Mouse (Mus musculus): ENCODE results near the gene Camkv. TPM values are rescaled to one million over a fixed set of nuclear protein-coding genes. Genes with fewer than 3 reads are reported as not detected.

The Camkv gene
- polyA plus RNA-seq, 1 experiment from 2014 or later: 16.7 TPM

DNA sequence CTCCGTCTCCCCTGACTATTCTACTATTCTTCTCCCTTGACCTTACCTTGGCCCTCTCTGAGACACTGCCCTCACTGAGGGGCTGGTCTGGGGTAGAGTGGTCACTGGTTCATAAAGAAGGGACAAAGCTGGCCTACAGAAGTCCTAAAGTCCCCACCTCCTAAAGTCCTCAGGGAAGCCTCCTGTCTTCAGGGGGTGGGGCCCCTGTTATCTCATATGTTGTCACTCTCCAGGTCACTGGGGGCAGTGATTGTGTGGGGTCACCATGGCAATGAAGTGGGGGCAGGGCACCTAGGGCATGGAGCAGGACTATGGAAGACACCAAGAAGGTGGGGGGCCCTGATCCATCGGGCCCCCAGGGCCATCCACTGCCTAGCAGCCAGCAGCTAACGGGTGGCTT is 7.3 kb upstream of the Camkv start, which contains the start of gene Actl11:
Actl11 (plus strand) TSS at position 301 of the 400 bp plus-strand sequence.
- ATAC-seq (ENCODE audit: low FRiP score, low TSS enrichment): no peak
- Histone ChIP-seq H3K27ac (replicated peaks; ENCODE audit: low read depth, low read length) (no peak within 1 kb of the TSS), H3K9ac (replicated peaks; ENCODE audit: low read length) (no peak within 1 kb of the TSS), H3K4me2 (ENCODE audit: low read length) (no peak within 1 kb of the TSS), H3K4me3 (replicated peaks; ENCODE audit: low read depth, low read length) (no peak within 1 kb of the TSS), H3K27me3 (ENCODE audit: control insufficient read depth, insufficient read depth, low read length) (no peaks in the 10 kb centered on the region), H3K36me3 (ENCODE audit: control insufficient read depth, insufficient read depth, low read length) (no peaks in the 10 kb centered on the region), H3K4me1 (ENCODE audit: control insufficient read depth, insufficient read depth, low read length) (peaks cover 18% of the 10 kb centered on the region), H3K9me3 (ENCODE audit: control insufficient read depth, low read length) (no peaks in the 10 kb centered on the region)
- DNase-seq: no peak
- 75% methylated on average over 3 of the region's 3 CpGs for WGBS

DNA sequence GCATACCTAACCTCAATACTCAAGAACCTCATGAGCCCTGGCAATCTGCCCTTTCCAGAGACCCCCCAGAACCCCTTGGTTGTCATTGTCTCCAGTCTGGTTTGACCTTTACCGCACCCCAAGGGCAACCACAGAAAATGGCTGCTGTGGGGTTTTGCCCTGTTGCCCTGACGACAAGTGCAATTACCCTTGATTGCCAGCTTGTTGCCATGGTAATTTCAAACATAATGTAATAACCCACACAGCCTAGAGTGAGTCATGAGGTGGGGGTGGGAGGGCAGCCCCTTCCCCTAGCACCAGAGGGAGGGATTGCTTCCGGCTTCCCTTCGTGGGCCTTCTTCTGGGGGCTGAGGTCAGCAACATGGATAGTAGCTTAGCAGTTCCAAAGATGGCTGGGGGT is 3.3 kb upstream of the Camkv start:
- no peaks in the 10 kb centered on the region for H3K27me3 ChIP-seq (ENCODE audit: control insufficient read depth, insufficient read depth, low read length)
- ATAC-seq (ENCODE audit: low FRiP score, low TSS enrichment) (no peak), DNase-seq (no peak)
- H3K4me2 ChIP-seq (ENCODE audit: low read length): no peak overlapping the region
- H3K36me3 ChIP-seq (ENCODE audit: control insufficient read depth, insufficient read depth, low read length): no peaks in the 10 kb centered on the region
- H3K4me3 ChIP-seq (replicated peaks; ENCODE audit: low read depth, low read length): no peak overlapping the region
- no peak overlapping the region for H3K27ac ChIP-seq (replicated peaks; ENCODE audit: low read depth, low read length)
- H3K4me1 ChIP-seq (ENCODE audit: control insufficient read depth, insufficient read depth, low read length): peaks cover 16% of the 10 kb centered on the region; the same call in 1 of the 2 replicates
- no peaks in the 10 kb centered on the region for H3K9me3 ChIP-seq (ENCODE audit: control insufficient read depth, low read length)
- H3K9ac ChIP-seq (replicated peaks; ENCODE audit: low read length): no peak overlapping the region
- 81% methylated on average over 4 of the region's 4 CpGs for WGBS

DNA sequence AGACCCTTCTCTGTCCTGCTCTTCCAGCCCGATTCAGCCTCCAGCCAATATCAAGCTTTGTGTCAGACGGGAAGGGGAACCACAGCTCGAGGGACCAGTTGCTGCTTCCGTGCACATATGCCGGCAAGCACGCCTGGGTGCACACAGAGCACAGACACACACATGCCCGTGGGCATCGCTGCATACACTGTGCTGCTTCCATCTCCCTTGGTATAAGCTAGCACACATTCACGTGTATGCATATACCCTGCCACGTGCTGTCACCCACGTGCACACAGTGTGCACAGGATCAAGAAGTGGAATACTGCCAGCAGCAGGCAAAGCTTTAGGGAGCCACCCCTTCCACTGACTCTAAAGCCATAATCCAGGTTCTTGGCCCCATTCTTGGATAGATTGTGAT is 1.3 kb upstream of the Camkv start:
- no peaks in the 10 kb centered on the region for H3K9me3 ChIP-seq (ENCODE audit: control insufficient read depth, low read length)
- 86% methylated on average over 11 of the region's 11 CpGs for WGBS
- H3K9ac ChIP-seq (replicated peaks; ENCODE audit: low read length): no peak overlapping the region
- no peaks in the 10 kb centered on the region for H3K36me3 ChIP-seq (ENCODE audit: control insufficient read depth, insufficient read depth, low read length)
- peaks cover 16% of the 10 kb centered on the region; the same call in 1 of the 2 replicates for H3K4me1 ChIP-seq (ENCODE audit: control insufficient read depth, insufficient read depth, low read length)
- H3K4me2 ChIP-seq (ENCODE audit: low read length): no peak overlapping the region
- DNase-seq (no peak), ATAC-seq (ENCODE audit: low FRiP score, low TSS enrichment) (no peak)
- no peaks in the 10 kb centered on the region for H3K27me3 ChIP-seq (ENCODE audit: control insufficient read depth, insufficient read depth, low read length)
- H3K4me3 ChIP-seq (replicated peaks; ENCODE audit: low read depth, low read length): no peak overlapping the region
- H3K27ac ChIP-seq (replicated peaks; ENCODE audit: low read depth, low read length): no peak overlapping the region

DNA sequence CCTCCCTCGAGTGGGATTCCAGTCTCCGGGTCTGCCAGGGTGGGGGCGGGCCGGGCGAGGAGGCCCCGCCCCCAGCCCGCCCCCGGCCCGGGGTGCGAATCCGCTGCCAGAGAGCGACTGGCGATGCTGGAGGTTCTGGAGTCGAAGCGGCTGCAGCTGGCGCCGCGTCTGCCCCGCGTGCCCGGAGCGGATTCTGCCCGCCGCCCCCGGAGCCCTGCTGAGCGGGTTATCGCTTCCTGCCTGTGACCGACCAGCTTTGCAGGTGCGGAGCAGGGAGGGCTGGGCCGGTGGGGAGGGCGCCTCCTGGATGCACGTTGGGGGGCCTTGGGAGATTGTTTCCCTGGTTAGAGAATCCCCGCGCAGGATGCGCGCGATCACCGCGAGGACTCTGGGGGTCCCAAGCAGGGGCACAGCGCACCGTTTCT is 328 bp downstream of the Camkv start:
- Histone ChIP-seq H3K9me3 (ENCODE audit: control insufficient read depth, low read length) (no peaks in the 10 kb centered on the region), H3K4me1 (ENCODE audit: control insufficient read depth, insufficient read depth, low read length) (peaks cover 16% of the 10 kb centered on the region; the same call in 1 of the 2 replicates), H3K4me2 (ENCODE audit: low read length) (peak overlapping the region; percentile 86), H3K27me3 (ENCODE audit: control insufficient read depth, insufficient read depth, low read length) (no peaks in the 10 kb centered on the region), H3K36me3 (ENCODE audit: control insufficient read depth, insufficient read depth, low read length) (no peaks in the 10 kb centered on the region), H3K4me3 (replicated peaks; ENCODE audit: low read depth, low read length) (peak overlapping the region; percentile 50), H3K27ac (replicated peaks; ENCODE audit: low read depth, low read length) (no peak overlapping the region), H3K9ac (replicated peaks; ENCODE audit: low read length) (peak overlapping the region; percentile 66)
- peak; percentile 66 for DNase-seq
- peak; percentile 53; the same call in 1 of the 2 replicates for ATAC-seq (ENCODE audit: low FRiP score, low TSS enrichment)
- under 1% methylated on average over 41 of the region's 41 CpGs for WGBS

DNA sequence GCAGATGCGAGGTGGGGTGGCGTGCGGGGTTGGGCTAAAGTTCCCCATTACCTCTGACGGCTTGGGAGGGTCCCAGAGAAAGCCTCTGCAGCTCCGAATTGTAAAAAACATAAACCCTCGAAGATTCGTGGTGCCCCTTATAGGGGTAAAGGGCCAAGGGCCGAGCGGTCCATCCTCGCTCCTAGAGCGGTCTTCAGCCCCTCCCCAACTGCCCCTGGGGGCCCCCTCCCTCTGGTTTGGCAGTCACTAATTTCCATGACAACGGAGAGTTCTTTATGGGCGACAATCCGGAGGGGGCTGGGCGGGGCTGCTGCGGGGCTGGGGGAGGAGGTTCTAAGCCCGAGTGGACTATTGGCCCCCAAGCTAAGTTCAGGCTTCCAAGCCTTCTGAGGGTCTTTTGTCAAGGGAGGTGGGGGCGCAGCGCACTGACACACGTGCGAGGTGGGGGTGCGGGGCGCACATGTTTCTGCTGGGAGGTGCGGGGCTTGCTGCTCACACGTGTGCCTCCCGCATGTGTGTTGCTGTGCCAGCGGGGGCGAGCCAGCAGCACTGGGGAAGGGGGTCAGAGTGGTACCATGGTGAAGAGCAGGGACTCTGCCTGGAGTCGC is 845 bp downstream of the Camkv start:
- Histone ChIP-seq H3K4me2 (ENCODE audit: low read length) (peak overlapping the region; percentile 86), H3K27me3 (ENCODE audit: control insufficient read depth, insufficient read depth, low read length) (no peaks in the 10 kb centered on the region), H3K36me3 (ENCODE audit: control insufficient read depth, insufficient read depth, low read length) (no peaks in the 10 kb centered on the region), H3K9me3 (ENCODE audit: control insufficient read depth, low read length) (no peaks in the 10 kb centered on the region), H3K27ac (replicated peaks; ENCODE audit: low read depth, low read length) (no peak overlapping the region), H3K4me3 (replicated peaks; ENCODE audit: low read depth, low read length) (peak overlapping the region; percentile 50), H3K4me1 (ENCODE audit: control insufficient read depth, insufficient read depth, low read length) (peaks cover 16% of the 10 kb centered on the region; the same call in 1 of the 2 replicates), H3K9ac (replicated peaks; ENCODE audit: low read length) (peak overlapping the region; percentile 66)
- peak; percentile 54 for DNase-seq
- ATAC-seq (ENCODE audit: low FRiP score, low TSS enrichment): peak; percentile 64; the same call in 1 of the 2 replicates
- under 1% methylated on average over 29 of the region's 29 CpGs for WGBS

DNA sequence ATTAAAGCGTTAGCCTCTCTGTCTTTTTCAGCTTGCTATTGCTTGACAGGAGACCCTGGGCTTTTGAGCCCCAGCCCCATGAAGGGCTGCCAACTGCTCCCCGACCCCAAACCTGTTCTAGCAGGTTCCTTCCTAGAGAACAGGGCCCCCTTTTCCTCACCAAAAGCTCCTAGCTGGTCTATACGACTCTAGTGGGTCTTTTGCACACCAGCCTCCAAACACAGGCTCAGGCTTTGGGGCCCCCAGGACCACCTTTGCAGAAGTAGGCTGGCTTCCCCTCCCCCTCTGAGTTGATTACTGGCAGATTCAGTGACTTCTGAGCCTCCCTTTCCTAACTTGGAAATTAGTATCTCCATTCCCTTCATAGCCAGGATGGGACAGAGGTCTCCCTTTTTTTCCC is 1.4 kb downstream of the Camkv start:
- peaks cover 16% of the 10 kb centered on the region; the same call in 1 of the 2 replicates for H3K4me1 ChIP-seq (ENCODE audit: control insufficient read depth, insufficient read depth, low read length)
- H3K36me3 ChIP-seq (ENCODE audit: control insufficient read depth, insufficient read depth, low read length): no peaks in the 10 kb centered on the region
- no peaks in the 10 kb centered on the region for H3K9me3 ChIP-seq (ENCODE audit: control insufficient read depth, low read length)
- H3K27ac ChIP-seq (replicated peaks; ENCODE audit: low read depth, low read length): no peak overlapping the region
- H3K9ac ChIP-seq (replicated peaks; ENCODE audit: low read length): peak overlapping the region; percentile 66; the same call in 1 of the 2 replicates
- peak overlapping the region; percentile 86 for H3K4me2 ChIP-seq (ENCODE audit: low read length)
- DNase-seq (peak; percentile 14), ATAC-seq (ENCODE audit: low FRiP score, low TSS enrichment) (no peak)
- H3K27me3 ChIP-seq (ENCODE audit: control insufficient read depth, insufficient read depth, low read length): no peaks in the 10 kb centered on the region
- peak overlapping the region; percentile 50 for H3K4me3 ChIP-seq (replicated peaks; ENCODE audit: low read depth, low read length)
- 6% methylated on average over 3 of the region's 3 CpGs for WGBS

DNA sequence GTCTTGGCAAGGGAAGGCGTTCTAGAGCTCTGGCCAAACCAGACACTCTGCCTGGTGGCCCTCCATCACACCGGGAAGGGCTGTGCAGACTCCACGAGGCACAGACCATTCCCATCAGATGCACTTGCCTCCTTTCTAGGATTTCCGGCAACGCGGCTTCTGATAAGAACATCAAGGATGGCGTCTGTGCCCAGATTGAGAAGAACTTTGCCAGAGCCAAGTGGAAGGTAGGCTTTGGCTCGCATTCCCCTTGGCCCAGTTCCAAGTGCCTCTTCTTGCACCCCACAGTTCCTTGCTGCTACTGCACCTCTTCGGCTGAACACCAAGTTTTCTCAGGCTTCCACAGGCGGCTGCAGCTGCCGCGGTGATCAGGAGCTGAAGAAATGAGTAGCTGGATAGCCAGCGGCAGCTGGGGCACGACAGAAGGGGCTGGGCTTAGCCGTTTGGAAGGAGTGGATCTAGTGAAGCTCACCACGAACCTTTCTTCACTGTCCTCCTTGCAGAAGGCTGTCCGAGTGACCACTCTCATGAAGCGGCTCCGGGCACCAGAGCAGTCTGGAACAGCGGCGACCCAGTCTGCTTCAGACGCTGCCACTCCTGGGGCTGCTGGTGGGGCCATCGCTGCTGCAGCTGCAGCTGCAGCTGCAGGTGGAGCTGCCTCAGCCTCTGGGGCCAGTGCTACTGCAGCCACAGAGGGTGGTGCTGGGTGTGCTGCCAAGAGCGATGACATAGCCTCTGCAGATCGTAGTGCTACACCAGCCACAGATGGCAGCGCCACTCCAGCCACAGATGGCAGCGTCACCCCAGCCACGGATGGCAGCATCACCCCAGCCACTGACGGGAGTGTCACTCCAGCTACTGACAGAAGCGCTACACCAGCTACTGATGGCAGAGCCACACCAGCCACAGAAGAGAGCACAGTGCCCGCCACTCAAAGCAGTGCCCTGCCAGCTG is 12.0 kb downstream of the Camkv start:
- Histone ChIP-seq H3K27me3 (ENCODE audit: control insufficient read depth, insufficient read depth, low read length) (no peaks in the 10 kb centered on the region), H3K4me1 (ENCODE audit: control insufficient read depth, insufficient read depth, low read length) (peaks cover 8% of the 10 kb centered on the region), H3K27ac (replicated peaks; ENCODE audit: low read depth, low read length) (no peak overlapping the region), H3K9me3 (ENCODE audit: control insufficient read depth, low read length) (no peaks in the 10 kb centered on the region), H3K36me3 (ENCODE audit: control insufficient read depth, insufficient read depth, low read length) (no peaks in the 10 kb centered on the region), H3K4me2 (ENCODE audit: low read length) (no peak overlapping the region), H3K9ac (replicated peaks; ENCODE audit: low read length) (no peak overlapping the region), H3K4me3 (replicated peaks; ENCODE audit: low read depth, low read length) (no peak overlapping the region)
- DNase-seq: no peak
- ATAC-seq (ENCODE audit: low FRiP score, low TSS enrichment): no peak
- WGBS: 92% methylated on average over 31 of the region's 31 CpGs

DNA sequence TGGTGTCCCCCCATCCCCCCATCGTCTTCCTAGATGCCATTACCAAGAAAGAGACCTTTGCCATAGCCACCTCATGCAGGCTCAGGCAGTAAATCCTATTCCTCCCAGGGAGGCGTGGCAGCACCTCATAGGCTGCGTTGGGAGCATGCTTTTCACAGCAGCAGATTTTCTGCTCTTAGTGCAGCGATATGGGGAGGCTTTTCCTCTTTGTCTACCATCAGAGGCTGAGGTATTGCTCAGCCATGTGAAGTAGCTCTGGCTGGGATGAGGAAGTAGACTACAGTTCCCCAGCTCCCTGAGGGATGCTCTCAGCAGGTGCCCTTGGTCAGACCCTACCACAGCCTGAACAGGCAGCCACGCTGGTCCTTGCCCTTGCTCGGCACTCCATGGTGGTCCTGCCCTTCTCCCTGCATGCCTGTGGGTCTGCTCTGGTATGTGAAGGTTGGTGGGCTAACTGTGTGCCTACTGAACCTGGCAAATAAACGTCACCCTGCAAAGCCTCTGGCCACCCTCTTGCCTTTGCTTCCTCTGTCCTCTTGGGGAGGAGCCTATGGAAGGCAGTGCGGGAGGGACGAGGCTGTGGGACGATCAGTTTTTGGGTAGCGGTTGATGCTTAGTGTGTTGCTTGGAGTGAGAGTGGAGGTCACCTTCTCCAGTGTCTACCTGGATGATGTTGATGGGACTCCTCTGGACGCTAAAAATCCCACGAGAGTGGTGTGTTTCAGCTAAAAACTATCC is 13.9 kb downstream of the Camkv start:
- ATAC-seq (ENCODE audit: low FRiP score, low TSS enrichment): no peak
- Histone ChIP-seq H3K4me2 (ENCODE audit: low read length) (no peak overlapping the region), H3K9me3 (ENCODE audit: control insufficient read depth, low read length) (no peaks in the 10 kb centered on the region), H3K27ac (replicated peaks; ENCODE audit: low read depth, low read length) (no peak overlapping the region), H3K27me3 (ENCODE audit: control insufficient read depth, insufficient read depth, low read length) (no peaks in the 10 kb centered on the region), H3K4me3 (replicated peaks; ENCODE audit: low read depth, low read length) (no peak overlapping the region), H3K4me1 (ENCODE audit: control insufficient read depth, insufficient read depth, low read length) (peaks cover 8% of the 10 kb centered on the region), H3K9ac (replicated peaks; ENCODE audit: low read length) (no peak overlapping the region), H3K36me3 (ENCODE audit: control insufficient read depth, insufficient read depth, low read length) (no peaks in the 10 kb centered on the region)
- 80% methylated on average over 13 of the region's 13 CpGs for WGBS
- DNase-seq: no peak

All from midbrain, embryonic 14.5 days (tissue).